Mouse (Mus musculus) MEL (cell line): ENCODE measurements around the gene Cdc42ep4.

ENCODE experiments used
- POLR2A ChIP-seq, 2 experiments: IDR thresholded peaks; 2 replicates each; pipeline ENCODE4 v1.6.1; 2011 to 2012; ENCODE audit warnings: low read length in 2 of 2, mild to moderate bottlenecking in 2 of 2, control low read depth in 1 of 2, improper control_type of control experiment in 1 of 2, low read depth in 1 of 2, moderate library complexity in 1 of 2; ENCODE audit not compliant: control insufficient read depth in 1 of 2, insufficient read depth in 1 of 2, poor library complexity in 1 of 2
- RAD21 ChIP-seq: IDR thresholded peaks from 2 replicates; pipeline ENCODE4 v1.6.1; 2011; ENCODE audit warnings: mild to moderate bottlenecking, low read depth, low read length, improper control_type of control experiment

GRCm38 (mm10) chr11:113683627-113683956 lies 68.1 kb downstream of the Cdc42ep4 start:
- no peak for TF ChIP-seq RAD21
- TF ChIP-seq POLR2A (IDR thresholded peaks at IDR 0.05; ENCODE audit: control insufficient read depth in 1 of 2, insufficient read depth in 1 of 2, low read depth in 1 of 2, low read length in 2 of 2, poor library complexity in 1 of 2) = peak in 1 of 2 experiments; percentile 43; a peak in 1 of 4 replicates
